Mouse (Mus musculus) lung, embryonic 16.5 days (tissue): Measurements from ENCODE around the gene Sh3bgrl3. TPM values are rescaled to one million over a fixed set of nuclear protein-coding genes. Genes with fewer than 3 reads are reported as not detected.

Source experiments
- ATAC-seq: fragments of 200-750 bp; cut with Nextera tagmentation; 2 replicates; pipeline ENCODE4 v1.8.0; 2017; ENCODE audit warnings: low read depth, mild to moderate bottlenecking, moderate library complexity
- H3K27ac ChIP-seq: fragments of 300-500 bp; sonication (generic); 2 replicates; pipeline ENCODE4 v1.5.1; 2014; ENCODE audit warnings: mild to moderate bottlenecking, control low read depth, low read length
- H3K27me3 ChIP-seq: fragments of 300-500 bp; sonication (generic); 2 replicates; pipeline ENCODE4 v1.6.1; 2014; ENCODE audit warnings: low read depth, low read length, mixed read lengths; ENCODE audit not compliant: control insufficient read depth, insufficient read depth
- H3K36me3 ChIP-seq: fragments of 300-500 bp; sonication (generic); 2 replicates; pipeline ENCODE4 v1.6.1; 2014; ENCODE audit warnings: low read length; ENCODE audit not compliant: control insufficient read depth, insufficient read depth
- H3K4me1 ChIP-seq: fragments of 300-500 bp; sonication (generic); replicated peaks from 2 replicates; pipeline ENCODE4 v1.6.1; 2014; ENCODE audit warnings: low read length, mixed read lengths; ENCODE audit not compliant: control insufficient read depth, insufficient read depth
- H3K4me2 ChIP-seq: fragments of 300-500 bp; sonication (generic); 2 replicates; pipeline ENCODE4 v1.6.1; 2014; ENCODE audit warnings: low read depth, low read length, control low read depth
- H3K4me3 ChIP-seq: fragments of 300-500 bp; sonication (generic); 2 replicates; pipeline ENCODE4 v1.5.1; 2014; ENCODE audit warnings: mild to moderate bottlenecking, low read length, control low read depth
- H3K9ac ChIP-seq: fragments of 300-500 bp; sonication (generic); 2 replicates; pipeline ENCODE4 v1.6.1; 2014; ENCODE audit warnings: low read length, control low read depth
- H3K9me3 ChIP-seq: fragments of 300-500 bp; sonication (generic); 2 replicates; pipeline ENCODE4 v1.6.1; 2016; ENCODE audit warnings: low read length; ENCODE audit not compliant: control insufficient read depth
- WGBS: fragments of 180-500 bp; shearing (Covaris S2); extraction: QIAGEN DNeasy Blood & Tissue Kit; methylation state at CpG from one replicate; pipeline ENCODE4 v1.1.7; 2014; 5-methylcytosine and 5-hydroxymethylcytosine counted together
- polyA plus RNA-seq: library from polyadenylated mRNA; unstranded; fragments of >200 nt; fragmentation: Nextera tagmentation; extraction: Ambion mirVana; gene quantifications from 2 replicates; pipeline ENCODE4 v1.2.1, GENCODE M21; 2015

Gene Sh3bgrl3
- polyA plus RNA-seq, 1 experiment from 2014 or later, result 466 TPM

DNA sequence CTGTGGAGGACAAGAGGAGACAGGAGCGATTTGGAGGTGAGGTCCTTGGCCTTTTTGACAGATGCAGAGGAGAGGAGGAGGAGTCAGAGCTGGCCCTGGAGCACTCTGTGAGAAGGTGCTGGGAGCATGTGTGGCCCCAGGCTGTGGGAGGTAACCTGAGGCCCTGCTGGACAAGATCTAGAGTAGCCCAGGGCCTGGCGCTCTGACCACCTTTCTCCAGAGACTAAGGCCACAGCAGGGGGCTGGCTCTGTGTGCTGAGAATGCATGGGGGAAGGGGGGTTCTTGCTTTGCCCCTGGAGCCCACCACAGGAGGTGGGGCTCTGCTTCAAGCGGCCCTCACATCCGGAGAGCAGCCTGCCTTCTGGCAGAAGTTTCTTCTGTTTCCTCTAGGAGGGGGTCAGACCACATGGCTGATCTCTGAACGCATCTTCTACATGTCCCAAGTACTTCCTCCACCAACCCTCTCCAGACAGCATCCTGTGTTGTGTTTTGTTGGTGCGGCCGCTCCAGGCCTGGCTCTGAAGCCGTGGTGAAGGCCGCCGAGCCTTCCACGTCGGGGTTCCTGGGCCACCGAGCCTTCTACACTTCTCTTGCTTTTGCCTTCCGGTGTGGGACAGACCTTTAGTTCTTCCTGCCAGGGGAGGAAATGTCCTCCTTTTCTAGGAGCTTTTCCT is 10.3 kb downstream of the Sh3bgrl3 start:
- H3K9me3 ChIP-seq, result no peaks in the 10 kb centered on the region
- H3K9ac ChIP-seq, result no peak overlapping the region
- no peaks in the 10 kb centered on the region for H3K27me3 ChIP-seq
- no peaks in the 10 kb centered on the region for H3K36me3 ChIP-seq
- H3K4me1 ChIP-seq, result no peaks in the 10 kb centered on the region
- ATAC-seq, result no peak
- no peak overlapping the region for H3K27ac ChIP-seq
- 63% methylated on average over 14 of the region's 14 CpGs for WGBS
- no peak overlapping the region for H3K4me2 ChIP-seq
- no peak overlapping the region for H3K4me3 ChIP-seq

DNA sequence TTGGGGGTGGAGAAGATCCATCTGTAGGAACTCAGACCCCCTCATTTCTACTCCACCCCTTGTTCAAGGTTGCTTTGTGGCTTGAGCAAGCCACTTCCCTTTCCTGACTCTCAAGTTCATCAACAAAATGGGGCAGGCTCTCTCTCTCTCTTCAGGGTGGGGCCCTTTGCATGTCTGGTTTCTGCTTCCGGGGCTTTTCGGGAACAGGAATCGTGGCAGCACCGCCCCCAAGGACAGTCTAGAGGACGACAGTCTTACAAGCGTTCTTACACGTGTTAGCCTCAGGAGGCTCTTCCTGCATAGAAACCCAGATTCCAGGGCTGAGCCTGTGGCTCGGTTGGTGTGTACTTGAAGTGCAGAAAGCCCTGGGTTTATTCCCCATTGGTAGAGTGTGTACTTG is 11.6 kb downstream of the Sh3bgrl3 start:
- H3K27me3 ChIP-seq, result no peaks in the 10 kb centered on the region
- 63% methylated on average over 8 of the region's 8 CpGs for WGBS
- no peaks in the 10 kb centered on the region for H3K36me3 ChIP-seq
- H3K9ac ChIP-seq, result no peak overlapping the region
- H3K9me3 ChIP-seq, result no peaks in the 10 kb centered on the region
- ATAC-seq, result no peak
- H3K4me3 ChIP-seq, result no peak overlapping the region
- no peaks in the 10 kb centered on the region for H3K4me1 ChIP-seq
- H3K4me2 ChIP-seq, result no peak overlapping the region
- no peak overlapping the region for H3K27ac ChIP-seq

DNA sequence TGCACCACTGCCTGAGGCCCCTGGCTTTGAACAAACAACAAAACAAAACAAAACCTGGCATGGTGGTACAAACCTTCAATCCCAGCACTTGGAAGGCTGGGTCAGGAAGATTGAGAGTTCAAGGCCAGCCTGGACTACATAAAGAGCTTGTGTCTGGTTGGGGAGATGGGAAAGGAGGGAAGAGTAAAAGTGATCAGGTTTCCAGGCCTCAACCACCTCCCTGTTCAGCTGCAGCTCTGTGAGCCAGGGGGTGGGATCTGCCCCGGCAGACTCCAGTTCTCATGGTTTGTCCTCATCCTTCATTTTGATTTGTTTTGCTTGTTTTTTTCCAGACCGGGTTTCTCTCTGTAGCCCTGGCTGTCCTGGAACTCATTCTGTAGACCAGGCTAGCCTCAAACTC is 12.1 kb downstream of the Sh3bgrl3 start:
- no peaks in the 10 kb centered on the region for H3K36me3 ChIP-seq
- H3K4me1 ChIP-seq, result no peaks in the 10 kb centered on the region
- no peaks in the 10 kb centered on the region for H3K27me3 ChIP-seq
- H3K4me3 ChIP-seq, result no peak overlapping the region
- 59% methylated on average over 2 of the region's 2 CpGs for WGBS
- H3K9me3 ChIP-seq, result no peaks in the 10 kb centered on the region
- ATAC-seq, result no peak
- no peak overlapping the region for H3K4me2 ChIP-seq
- H3K27ac ChIP-seq, result no peak overlapping the region
- H3K9ac ChIP-seq, result no peak overlapping the region

DNA sequence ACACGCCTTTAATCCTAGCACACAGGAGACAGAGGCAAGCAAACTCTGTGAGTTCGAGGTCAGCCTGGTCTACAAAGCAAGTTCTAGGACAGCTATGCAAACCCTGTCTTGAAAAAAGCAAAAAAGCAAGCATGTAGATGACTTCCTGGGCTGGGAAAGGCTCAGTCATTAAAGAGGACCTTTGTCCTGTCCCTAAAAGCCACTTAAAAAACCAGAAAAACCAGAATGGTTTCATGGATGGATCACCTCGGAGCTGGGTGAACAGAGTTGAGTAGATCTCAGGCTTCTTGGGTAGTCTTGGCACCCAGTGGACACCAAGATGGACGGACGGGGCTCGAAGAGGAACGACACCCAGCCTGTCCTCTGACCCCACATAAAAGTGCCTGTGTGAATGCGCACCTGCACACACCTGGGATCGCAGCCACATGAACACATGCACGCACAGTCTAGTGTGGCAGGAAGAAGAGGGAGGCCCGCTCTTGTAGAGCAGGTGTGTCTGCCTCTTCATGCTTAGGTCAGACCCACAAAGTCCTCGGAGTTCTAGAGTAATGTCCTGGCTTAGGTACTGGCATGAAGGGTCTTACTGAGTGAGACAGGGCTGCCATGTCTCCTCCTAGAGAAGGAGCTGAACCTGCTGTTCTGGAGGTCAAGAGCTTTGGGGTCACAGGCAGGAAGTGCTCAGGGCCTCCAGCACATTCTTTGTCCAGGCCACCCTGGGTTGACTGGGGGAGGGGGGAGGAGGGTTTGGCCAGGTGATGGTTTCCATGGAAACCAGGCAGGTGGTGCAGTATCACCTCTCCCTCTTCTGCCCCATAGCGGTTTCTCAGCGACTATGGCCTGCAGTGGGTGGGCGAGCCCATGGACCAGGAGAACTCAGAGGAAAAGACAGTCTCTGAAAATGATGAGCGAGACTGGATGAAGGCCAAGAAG is 13.1 kb downstream of the Sh3bgrl3 start:
- Histone ChIP-seq H3K4me1 (no peaks in the 10 kb centered on the region), H3K9me3 (no peaks in the 10 kb centered on the region), H3K27me3 (no peaks in the 10 kb centered on the region), H3K27ac (peak overlapping the region; percentile 32; the same call in 1 of the 2 replicates), H3K4me3 (no peak overlapping the region), H3K4me2 (no peak overlapping the region), H3K36me3 (no peaks in the 10 kb centered on the region), H3K9ac (no peak overlapping the region)
- ATAC-seq, result peak; percentile 35
- 60% methylated on average over 16 of the region's 16 CpGs for WGBS

DNA sequence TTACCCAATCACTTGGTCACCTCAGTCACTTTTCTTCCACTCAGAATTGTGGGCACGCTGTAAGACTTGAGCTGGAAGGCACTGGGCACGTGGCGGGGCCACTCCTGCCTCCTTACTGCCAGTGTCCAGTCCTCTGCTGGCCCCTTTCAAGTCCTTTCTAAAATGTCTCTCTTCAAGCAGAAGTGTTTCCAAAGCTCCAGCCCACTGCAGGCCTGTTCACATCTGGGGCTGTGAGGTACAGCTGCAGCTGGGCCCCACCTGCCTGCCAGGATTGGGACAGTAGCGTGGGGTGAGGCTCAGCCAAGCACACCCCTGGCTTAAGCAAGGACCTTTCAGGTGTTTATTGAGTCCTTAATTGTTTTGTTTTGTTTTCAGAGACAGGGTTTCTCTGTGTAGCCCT is 14.6 kb downstream of the Sh3bgrl3 start:
- WGBS, result 85% methylated on average over 4 of the region's 4 CpGs
- no peak overlapping the region for H3K4me2 ChIP-seq
- H3K36me3 ChIP-seq, result no peaks in the 10 kb centered on the region
- H3K9me3 ChIP-seq, result no peaks in the 10 kb centered on the region
- H3K4me1 ChIP-seq, result no peaks in the 10 kb centered on the region
- ATAC-seq, result no peak
- H3K27me3 ChIP-seq, result no peaks in the 10 kb centered on the region
- H3K27ac ChIP-seq, result no peak overlapping the region
- H3K9ac ChIP-seq, result no peak overlapping the region
- H3K4me3 ChIP-seq, result no peak overlapping the region

DNA sequence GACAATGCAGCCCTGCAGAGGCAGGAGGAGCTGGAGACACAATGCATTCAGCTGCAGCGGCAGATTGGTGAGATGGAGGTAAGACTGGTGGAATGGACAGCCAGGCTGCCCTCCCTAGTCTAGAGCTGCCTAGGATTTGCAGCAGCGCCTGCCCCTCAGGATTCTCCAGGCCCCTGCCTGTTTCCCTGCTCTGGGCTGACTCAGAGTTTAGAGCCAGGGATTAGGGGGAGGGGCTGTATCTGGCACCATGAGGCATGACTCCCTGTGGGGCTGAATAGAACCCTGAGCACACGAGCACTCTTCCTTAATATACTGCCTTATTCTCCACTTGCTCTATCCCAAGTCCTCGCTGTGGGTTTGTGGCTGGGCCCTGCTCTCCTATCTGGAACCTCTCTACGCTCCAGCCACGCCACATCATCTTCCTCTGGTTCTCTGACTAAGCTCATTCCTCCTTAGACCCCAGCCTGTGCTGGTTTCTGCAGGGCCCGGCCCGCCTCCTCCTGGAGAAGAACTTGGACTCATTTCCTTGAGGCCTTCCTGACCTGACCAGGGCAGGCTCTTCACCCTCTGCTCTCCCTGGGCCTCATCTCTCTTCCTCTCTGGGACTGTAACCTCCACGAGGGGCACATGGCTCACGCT is 15.1 kb downstream of the Sh3bgrl3 start:
- H3K27ac ChIP-seq, result no peak overlapping the region
- no peak overlapping the region for H3K9ac ChIP-seq
- H3K27me3 ChIP-seq, result no peaks in the 10 kb centered on the region
- ATAC-seq, result no peak
- WGBS, result 62% methylated on average over 10 of the region's 10 CpGs
- no peak overlapping the region for H3K4me2 ChIP-seq
- H3K9me3 ChIP-seq, result no peaks in the 10 kb centered on the region
- H3K4me3 ChIP-seq, result no peak overlapping the region
- H3K4me1 ChIP-seq, result 0 out of 2 replicates have a peak, but pooled peaks cover 3% of the 10 kb centered on the region
- no peaks in the 10 kb centered on the region for H3K36me3 ChIP-seq

DNA sequence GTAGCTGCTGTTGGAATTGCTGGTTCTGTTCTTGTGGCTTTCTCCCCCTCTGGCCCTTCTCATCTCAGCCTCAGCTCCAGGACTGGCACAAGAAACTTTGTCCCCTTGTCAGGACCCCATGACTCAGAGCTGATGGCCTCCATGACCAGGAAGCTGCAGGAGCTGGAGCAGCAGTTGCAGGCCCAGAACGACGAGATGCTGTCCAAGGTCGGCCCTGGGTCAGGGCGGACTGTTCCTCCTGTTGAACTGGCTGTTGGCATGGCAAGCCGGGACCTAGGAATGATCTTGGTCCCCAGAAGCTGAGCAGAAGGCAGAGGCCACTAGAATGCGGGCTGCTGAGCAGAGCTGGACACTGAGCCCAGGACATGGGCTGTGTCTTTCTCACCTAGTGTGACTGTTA is 16.2 kb downstream of the Sh3bgrl3 start:
- Histone ChIP-seq H3K36me3 (no peaks in the 10 kb centered on the region), H3K27ac (no peak overlapping the region), H3K4me1 (0 out of 2 replicates have a peak, but pooled peaks cover 6% of the 10 kb centered on the region), H3K9ac (no peak overlapping the region), H3K4me3 (no peak overlapping the region), H3K27me3 (no peaks in the 10 kb centered on the region), H3K9me3 (no peaks in the 10 kb centered on the region), H3K4me2 (no peak overlapping the region)
- no peak for ATAC-seq
- WGBS, result 61% methylated on average over 6 of the region's 6 CpGs

DNA sequence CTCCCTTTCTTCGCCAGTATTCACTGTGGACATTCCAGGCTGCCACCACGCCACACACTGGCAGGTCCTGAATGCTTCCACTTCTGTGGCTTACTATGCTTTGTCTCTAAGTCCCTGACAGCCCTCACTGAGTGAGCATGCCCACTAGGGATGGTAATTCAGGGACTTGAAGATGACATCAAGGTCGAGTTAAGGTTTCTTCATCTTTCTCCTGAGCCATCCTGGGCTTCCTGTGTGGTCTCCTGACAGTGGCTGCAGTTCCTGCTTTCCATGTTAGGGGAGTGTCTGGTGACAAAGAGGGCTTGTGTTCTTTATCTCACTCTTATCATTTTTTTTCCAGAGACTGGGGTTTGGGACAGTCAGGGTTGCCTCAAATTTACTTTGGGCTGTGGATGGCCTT is 17.9 kb downstream of the Sh3bgrl3 start:
- Histone ChIP-seq H3K36me3 (no peaks in the 10 kb centered on the region), H3K4me1 (0 out of 2 replicates have a peak, but pooled peaks cover 6% of the 10 kb centered on the region), H3K27ac (no peak overlapping the region), H3K9me3 (no peaks in the 10 kb centered on the region), H3K27me3 (no peaks in the 10 kb centered on the region), H3K4me2 (no peak overlapping the region), H3K9ac (no peak overlapping the region), H3K4me3 (no peak overlapping the region)
- 37% methylated on average over 3 of the region's 3 CpGs for WGBS
- no peak for ATAC-seq

DNA sequence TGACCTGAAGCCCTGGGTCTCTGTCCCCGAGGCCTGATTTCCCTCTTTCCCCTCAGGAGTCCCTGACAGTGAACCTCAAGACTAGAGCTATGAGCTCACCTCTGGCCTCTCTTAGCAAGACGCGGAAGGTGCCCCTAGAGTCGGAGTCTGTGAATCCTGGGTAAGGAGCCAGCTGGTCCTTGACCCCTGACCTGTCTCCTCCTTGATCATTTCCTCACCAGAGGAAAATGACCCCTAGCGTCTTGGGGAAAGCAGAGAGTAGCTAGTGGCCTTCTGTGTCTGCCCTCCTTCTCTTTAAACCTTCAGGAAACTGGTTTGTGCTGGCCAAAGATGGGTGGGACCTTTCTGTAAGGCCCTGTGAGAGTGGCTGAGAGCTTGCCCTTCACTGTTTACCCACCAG is 20.4 kb downstream of the Sh3bgrl3 start:
- Histone ChIP-seq H3K27ac (no peak overlapping the region), H3K9me3 (no peaks in the 10 kb centered on the region), H3K27me3 (no peaks in the 10 kb centered on the region), H3K4me1 (peaks cover 7% of the 10 kb centered on the region; the same call in 1 of the 2 replicates), H3K4me2 (no peak overlapping the region), H3K36me3 (no peaks in the 10 kb centered on the region), H3K9ac (0 out of 2 replicates have a peak overlapping the region, but pooled peaks have one; percentile 18), H3K4me3 (no peak overlapping the region)
- 17% methylated on average over 5 of the region's 5 CpGs for WGBS
- ATAC-seq, result no peak
